Mouse (Mus musculus) lung, adult 2 months (tissue): ENCODE results near the gene Pick1.

Source experiments
- CTCF ChIP-seq: fragments of 200-500 bp; IDR thresholded peaks from 2 replicates; pipeline ENCODE4 v1.5.1; 2011; ENCODE audit warnings: mild to moderate bottlenecking, low read length, control low read depth; ENCODE audit not compliant: insufficient read depth
- POLR2A ChIP-seq: fragments of 200-500 bp; IDR thresholded peaks from 2 replicates; pipeline ENCODE4 v1.6.1; 2011; ENCODE audit warnings: low read depth, mild to moderate bottlenecking, control low read depth, low read length, borderline replicate concordance; ENCODE audit errors: extremely low read depth

DNA sequence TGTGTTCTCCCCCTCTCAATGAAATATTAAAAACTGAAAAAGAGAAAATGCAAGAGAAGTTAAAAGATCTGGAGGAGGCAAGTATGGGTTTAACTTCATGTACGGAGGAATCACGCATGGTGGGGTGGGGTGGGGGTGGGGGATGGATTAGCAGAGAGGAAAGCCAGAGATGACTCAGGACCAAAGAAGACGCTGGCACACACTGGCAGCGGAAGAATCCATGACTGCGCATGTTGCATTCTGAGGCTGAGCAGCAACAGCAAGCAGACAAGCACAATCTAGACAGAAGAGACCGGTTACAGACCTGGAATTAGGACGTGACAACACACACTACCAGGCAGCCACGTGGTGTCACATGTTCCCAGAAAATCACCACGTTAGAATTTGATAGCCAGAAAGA lies 63.8 kb downstream of the Pick1 start:
- no peak for TF ChIP-seq POLR2A
- TF ChIP-seq CTCF, result no peak
